Mouse (Mus musculus) neural tube, embryonic 10.5 days (tissue): Measurements from ENCODE around the gene Klk11.

Experiments used
- DNase-seq: peaks from one replicate; pipeline ENCODE4 v3.0.0-alpha.2; 2017; ENCODE audit warnings: low spot score; ENCODE audit errors: extremely low spot score

Gene Klk11

GRCm38 (mm10) chr7:43774364-43774763 lies at the start of gene Klk11:
Gene Klk11, plus strand, starts transcription at chr7:43774604.
- peak; percentile 11 for DNase-seq

- DNase-seq = no peak
Measured at GRCm38 (mm10) chr7:43747788-43748187, 26.6 kb upstream of the Klk11 start.

- no peak for DNase-seq
Measured at GRCm38 (mm10) chr7:43752806-43753205, 21.6 kb upstream of the Klk11 start.

DNA sequence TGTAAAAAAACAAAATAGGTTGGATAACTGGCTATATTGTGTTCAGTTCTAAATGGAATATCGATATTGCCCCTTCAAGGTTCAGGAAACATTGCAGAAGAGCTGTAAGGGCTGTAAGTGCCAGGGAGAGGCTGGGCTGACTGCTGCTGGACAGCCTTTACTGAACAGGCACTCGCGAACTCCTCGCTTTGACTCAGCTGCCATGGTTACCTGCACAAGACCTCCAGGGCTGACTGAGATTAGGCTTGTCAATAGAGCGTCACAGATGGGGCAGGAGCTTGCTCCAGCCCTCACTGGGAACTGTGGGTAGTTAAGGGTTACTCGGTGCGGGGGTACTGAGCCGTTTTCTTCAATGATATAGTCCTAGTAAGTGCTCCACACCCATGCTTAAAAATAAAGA lies 7.9 kb upstream of the Klk11 start:
- DNase-seq = peak; percentile 9

- DNase-seq = peak; percentile 3
Measured at GRCm38 (mm10) chr7:43768597-43768996, 5.8 kb upstream of the Klk11 start, which contains the start of gene Klk12. Gene Klk12, plus strand, starts transcription at chr7:43768897.

GRCm38 (mm10) chr7:43769636-43770035 lies 4.8 kb upstream of the Klk11 start:
- peak; percentile 2 for DNase-seq

DNA sequence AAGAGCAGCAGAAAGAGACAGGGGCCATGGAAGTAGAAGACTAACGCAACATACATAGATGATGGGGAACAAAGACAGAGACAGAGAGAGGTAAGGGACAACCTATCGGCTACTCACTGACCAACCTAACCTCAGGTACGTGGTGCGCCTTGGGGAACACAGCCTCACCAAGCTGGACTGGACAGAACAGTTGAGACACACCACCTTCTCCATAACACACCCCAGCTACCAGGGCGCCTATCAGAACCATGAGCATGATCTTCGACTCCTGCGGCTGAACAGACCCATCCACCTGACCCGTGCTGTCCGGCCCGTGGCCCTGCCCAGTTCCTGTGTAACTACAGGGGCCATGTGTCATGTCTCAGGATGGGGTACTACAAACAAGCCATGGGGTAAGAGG lies 3.7 kb upstream of the Klk11 start:
- DNase-seq = peak; percentile 1

- peak; percentile 6 for DNase-seq
Measured at GRCm38 (mm10) chr7:43771916-43772315, 2.5 kb upstream of the Klk11 start.

DNA sequence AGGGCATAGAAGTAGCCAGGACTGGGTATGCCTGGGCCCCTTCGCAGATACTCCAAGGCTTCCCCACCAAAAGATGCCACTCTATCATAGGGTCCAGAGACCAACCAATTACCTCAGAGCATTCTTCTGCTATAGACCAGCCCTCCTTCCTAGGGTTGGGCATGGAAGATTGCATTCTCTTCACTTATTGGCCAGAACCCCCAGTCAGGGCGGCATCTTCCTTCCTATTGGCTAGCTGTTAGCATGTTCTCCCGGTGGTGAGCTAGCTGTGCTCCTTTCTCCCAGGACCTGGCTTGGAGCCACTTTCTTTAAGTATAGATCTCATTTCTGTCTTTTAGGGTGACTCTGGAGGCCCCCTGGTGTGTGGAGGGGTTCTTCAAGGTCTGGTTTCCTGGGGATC lies 1.5 kb upstream of the Klk11 start:
- peak; percentile 6 for DNase-seq

- DNase-seq = peak; percentile 12
Measured at GRCm38 (mm10) chr7:43774802-43775201, 398 bp downstream of the Klk11 start.

DNA sequence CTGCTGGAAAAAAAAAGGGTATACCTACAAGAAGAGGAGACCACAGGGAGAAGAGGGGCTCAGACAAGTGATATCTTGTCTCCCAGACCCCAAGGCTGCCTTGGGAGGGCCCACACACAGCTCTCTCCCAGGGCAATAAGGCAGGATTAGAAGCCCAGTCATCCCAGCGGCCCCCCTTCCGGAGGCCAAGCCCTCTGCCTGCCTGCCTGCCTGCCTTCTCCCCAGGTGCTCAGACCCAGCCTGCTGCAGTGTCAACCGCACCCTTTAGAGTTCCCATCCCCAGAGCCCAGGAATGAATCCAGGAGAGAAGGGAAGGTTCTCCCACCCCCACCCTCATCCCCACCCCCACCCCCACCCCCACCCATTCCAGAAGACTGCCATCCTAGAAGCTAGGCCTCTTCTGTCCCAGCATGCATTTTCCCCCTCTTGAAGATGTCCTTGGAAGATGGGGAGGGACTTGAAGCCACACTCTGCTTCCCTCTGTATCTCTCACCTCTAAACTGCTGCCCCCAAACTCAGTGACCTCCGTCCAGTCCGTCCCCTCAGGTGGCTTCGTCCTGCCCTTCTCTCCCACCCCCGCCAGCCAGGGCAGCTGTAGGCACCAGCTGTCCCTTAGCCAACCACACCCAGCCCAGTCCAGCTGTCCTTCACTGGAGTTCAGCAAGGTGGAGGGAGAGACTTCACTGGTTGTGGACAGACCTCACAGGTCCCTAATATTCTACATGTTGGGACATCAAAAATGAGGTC lies 1.1 kb downstream of the Klk11 start:
- DNase-seq = peak; percentile 10

DNA sequence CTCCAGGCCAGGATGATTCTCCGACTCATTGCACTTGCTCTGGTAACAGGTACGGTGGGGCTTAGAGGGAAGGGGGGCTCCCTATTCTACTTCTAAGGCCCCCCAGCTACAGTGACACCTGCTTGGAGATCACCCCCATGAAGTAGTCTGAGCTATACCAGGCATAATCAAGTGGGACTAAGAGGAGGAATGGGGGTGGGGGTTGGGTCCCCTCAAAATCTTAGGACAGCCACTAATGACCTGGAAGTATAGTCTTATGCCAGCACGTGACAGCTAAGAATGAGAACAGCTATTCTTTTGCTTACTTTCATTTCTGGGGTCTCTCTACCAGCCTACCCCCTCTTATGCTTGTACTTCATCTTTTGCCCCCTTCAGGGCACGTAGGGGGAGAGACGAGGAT lies 2.1 kb downstream of the Klk11 start:
- DNase-seq = no peak

DNA sequence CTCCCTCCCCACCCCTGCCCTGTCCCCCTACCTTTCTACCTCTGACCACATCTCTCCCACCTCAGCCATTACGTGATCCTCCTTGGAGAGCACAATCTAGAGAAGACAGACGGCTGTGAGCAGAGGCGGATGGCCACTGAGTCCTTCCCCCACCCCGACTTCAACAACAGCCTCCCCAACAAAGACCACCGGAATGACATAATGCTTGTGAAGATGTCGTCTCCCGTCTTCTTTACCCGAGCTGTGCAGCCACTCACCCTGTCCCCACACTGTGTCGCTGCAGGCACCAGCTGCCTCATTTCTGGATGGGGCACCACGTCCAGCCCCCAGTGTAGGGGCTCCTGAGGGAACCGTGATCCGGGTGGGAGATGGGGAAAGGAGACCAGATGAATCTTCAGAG lies 3.0 kb downstream of the Klk11 start:
- DNase-seq = peak; percentile 5

DNA sequence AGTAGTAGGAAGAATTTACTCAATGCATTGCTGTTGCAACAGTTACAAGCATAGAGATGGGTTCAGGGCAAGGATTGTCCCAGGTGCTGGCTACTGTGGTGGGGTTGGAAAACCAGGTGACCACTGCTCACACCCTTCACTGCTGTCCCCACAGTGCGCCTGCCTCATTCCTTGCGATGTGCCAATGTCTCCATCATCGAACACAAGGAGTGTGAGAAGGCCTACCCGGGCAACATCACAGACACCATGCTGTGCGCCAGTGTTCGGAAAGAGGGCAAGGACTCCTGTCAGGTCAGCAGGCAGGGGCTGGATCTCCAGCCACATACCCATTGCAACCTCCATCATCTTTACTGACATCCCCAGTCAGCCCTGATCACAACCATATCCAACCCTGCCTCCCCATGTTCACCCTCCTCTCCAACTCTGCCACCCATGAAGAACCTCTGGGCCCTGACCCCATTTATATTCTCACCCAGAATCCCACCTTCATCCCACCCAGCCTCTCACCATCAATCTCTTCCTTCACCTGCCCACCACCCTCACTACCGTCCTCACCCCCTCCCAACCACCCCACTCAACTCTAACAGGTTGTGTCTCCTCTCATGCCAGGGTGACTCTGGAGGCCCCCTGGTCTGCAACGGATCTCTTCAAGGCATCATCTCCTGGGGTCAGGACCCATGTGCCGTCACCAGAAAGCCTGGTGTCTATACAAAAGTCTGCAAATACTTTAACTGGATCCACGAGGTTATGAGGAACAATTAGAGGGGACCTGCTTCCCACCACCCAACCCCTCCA lies 4.0 kb downstream of the Klk11 start:
- DNase-seq = peak; percentile 7

GRCm38 (mm10) chr7:43780241-43780640 lies 5.8 kb downstream of the Klk11 start:
- DNase-seq = no peak

DNA sequence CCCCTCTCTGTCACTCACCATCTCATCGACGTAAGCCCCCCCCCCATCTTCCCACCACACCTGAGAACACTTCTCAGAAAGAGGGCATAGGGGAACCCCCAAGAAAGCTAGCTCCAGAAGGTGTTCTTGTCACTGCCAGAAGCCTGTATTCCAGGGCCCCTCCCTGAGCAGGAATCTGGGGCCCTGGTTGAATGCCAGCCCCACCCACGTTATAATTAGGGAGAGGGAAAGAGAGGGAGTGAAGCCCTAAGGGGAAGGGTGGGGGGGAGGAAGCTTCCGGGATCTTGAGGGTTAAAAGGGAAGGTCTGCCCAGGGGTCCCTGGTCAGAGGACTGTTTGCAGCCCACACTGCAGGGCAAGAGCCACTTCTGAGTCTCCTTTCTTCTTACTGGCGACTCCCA lies 6.3 kb downstream of the Klk11 start, which contains the start of gene Klk10:
Gene Klk10, plus strand, starts transcription at position 290 of the 400 bp plus-strand sequence.
- no peak for DNase-seq

DNA sequence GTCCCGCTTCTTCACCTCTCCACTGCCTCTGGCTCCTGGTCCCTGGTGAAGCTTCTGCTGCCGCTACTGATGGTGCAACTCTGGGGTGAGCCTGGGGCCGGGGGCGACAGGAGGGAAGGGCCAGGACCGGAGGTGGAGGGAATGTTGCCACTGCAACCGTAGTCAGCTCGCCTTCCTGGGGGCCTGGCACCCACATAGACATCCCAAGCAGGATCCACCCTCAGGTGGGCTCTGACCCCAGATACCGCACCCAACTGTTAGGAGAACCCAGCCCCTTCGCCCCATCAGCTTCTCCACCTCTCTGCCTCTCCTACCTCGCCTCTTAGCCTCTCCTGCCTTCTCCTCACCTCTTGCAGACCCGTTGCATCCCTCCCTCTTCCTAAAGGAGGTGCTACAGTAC lies 7.1 kb downstream of the Klk11 start:
- DNase-seq = no peak

DNA sequence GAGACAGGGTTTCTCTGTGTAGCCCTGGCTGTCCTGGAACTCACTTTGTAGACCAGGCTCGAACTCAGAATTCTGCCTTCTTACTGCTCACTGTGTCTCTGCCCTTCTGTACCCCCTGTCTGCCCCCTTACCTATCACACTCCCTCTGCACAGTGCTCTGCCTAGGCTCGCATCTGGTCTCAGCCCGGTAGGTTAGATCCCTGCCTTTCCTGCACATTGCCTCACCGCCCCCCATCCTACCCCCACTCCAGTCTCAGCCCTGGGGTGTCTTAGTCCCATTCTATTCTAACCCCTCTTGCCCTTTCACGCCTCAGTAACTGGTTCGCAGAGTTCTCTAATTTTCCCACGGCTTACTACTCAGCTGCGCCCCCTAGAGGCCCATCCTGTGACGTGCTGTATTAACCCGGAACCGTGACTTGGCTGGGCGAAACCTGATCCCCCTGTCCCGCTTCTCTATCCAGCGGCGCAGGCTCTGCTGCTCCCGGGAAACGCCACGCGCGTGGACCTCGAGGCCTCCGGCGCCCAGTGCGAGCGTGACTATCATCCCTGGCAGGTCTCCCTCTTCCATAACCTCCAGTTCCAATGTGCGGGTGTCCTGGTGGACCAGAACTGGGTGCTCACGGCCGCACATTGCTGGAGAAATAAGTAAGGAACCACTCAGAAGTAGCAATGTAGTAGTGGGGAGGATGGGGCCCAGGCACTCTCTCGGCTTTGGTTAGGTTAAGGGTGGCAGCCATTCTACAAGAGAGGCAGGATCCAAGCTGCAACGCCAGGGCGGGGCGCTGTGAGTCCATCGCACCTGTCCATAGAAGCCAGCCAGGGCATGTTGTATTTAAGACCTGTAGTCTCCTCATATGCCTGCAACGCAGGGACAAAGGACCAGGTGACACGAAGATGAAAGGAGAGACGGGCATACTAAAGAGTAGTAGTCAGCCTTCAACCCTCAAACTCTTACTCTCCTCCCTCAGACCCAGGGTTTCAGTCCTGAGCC lies 8.2 kb downstream of the Klk11 start:
- peak; percentile 86 for DNase-seq

DNA sequence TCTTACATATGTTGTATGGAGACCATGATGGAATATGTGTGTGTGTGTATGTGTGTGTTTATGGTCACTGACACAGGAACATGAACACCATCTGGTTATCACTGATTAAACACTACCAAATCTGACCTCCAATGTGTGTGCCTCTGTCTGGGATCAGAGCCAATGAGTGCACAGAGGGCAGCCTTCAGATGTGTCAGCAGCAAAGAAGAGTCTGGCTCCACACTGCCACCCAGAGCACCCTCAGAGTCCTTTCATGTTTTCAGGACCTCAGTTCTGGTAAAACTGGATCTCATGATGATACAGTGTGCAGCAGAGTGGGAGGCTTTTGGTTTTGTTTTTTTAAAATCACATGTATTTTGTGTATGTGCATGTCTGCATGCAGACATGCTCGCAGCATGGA lies 10.9 kb downstream of the Klk11 start:
- no peak for DNase-seq

DNA sequence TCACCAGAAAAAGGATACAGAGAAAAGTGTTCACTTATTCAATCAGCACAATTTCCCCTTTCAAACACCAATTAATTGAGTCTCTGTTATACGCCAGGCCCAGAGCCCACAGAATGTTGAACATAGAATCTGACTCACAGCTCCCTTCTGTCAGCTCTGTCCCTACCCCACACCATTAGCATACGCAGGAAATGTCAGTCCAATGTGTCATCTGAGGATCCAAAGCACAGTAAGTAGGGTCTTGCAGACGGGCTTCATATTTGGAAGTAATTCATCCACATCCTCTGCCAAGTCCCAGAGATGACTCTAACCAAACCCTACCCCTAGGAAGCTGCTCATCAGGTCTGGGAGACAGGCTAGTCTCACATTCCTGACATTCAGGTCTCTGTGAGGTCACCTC lies 13.7 kb downstream of the Klk11 start:
- no peak for DNase-seq

DNA sequence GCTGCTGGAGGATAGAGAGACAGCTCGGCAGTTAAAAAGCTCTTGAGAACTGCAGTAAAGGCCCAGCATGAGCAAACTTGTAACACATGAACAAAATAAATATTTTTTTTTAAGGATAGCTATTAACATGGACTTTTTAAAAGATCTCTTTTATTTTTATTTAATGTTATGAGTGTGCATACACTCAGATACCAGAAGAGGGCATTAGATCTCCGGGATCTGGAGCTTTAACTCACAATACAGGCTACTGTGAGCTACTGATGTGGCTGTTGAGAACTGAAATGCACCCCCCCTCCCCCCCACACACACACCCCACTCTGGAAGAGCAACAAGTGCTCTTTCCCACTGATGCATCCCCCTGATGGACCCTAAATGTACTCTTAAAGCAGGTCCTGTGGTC lies 14.9 kb downstream of the Klk11 start:
- no peak for DNase-seq
